Mouse (Mus musculus) layer of hippocampus, postnatal 14 days (tissue): ENCODE results near the gene Trim14. TPM values are rescaled to one million over a fixed set of nuclear protein-coding genes. Genes with fewer than 3 reads are reported as not detected.

Experiments used
- DNase-seq, 2 experiments: peaks; one replicate each; pipeline ENCODE4 v3.0.0; 2021 to 2022; ENCODE audit warnings: low spot score in 2 of 2, mixed read lengths in 1 of 2
- total RNA-seq, 2 experiments: library from RNA; stranded (reverse); gene quantifications; 2 replicates each; pipeline ENCODE4 v1.2.3; 2021

Trim14 gene
- total RNA-seq, 2 experiments from 2014 or later: 0.69 to 1.5 TPM

DNA sequence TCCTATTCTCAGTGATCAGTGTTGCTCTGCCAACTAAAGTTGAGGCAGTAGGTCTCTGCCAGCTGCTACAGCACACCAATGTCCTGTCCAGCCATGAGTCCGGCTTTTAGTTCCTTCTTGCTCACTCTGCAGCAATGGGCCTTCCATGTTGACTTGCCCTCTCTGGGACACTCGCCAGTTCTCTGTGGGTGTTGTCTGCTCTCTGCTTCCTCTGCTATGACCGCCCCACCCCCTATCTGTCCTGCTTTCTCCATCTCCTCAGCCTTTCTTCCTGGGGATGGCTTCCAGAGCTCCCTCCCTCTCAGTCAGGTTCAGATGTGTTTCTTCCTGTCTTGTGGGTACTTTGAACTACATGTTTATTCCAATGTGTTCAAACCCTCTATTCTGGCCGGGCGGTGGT is 48.6 kb downstream of the Trim14 start:
- peak in 1 of 2 experiments; percentile 61 for DNase-seq

DNA sequence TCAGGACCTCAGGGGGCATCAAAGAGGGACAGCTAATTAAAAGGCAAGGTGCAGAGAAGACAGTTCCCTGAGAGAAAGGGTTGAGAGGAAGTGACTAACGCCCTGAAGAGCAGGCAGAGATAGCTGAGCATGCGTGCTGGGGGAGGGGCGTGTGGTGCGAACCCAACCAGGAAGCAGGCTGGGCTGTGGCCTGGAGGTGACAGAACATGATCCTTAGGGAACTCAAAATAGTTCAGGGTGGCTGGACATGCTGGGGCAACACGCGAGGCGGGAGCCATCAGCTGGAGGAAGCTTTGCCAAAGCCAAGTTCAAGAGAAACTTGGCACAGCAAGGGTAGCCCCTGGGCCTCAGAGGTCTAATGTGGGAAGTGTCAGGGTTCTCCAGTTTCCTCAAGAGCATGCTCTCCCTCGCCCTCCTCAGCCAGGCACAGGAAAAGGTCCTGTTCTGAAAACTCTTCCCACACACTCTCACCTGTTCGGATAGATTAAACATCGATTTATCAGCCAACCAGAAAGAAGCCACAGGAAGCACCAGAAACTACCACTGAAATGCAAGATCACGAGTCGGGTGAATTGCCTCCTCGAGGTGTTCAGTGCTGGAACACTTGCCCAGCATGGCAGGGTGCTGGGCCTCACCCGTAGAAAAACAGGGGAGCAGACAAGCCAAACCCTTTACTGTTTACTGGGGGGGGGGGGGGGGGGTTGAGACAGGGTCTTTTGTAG is 50.1 kb downstream of the Trim14 start:
- DNase-seq: peak; percentile 38 to 48

DNA sequence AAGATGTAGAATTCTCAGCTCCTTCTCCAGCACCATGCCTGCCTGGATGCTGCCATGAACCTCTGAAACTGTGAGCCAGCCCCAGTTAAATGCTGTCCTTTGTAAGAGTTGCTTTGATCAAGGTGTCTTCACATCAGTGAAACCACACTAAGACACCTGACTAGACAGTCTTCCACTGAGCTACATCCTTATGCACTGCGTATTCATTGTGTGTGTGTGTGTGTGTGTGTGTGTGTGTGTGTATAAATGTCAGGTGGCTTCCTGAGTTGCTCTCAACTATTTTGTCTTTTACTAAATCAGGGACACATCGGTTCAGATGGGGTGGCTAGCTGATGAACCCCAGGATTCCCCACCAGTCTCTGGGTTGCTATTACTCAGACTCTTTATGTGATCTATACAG is 56.9 kb downstream of the Trim14 start:
- no peak for DNase-seq

DNA sequence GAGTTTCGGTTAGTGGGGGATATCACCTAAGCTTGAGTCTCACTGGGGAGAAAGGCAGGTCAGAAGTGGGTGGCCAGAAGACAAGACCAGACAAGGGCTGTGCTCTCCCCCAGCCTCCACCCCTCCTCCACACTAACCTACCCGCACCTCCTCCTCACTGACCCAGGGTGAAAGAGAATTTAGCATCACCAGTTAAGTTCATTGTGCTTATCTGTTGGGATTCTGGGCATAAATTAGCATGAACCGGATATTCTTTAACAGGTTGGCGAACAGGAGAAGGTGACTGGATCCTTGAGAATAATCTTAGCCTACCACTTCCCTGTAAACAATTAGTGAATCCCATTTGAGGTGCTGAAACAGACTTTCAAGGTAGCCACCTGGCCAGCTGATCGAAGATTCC is 60.8 kb downstream of the Trim14 start:
- no peak for DNase-seq

DNA sequence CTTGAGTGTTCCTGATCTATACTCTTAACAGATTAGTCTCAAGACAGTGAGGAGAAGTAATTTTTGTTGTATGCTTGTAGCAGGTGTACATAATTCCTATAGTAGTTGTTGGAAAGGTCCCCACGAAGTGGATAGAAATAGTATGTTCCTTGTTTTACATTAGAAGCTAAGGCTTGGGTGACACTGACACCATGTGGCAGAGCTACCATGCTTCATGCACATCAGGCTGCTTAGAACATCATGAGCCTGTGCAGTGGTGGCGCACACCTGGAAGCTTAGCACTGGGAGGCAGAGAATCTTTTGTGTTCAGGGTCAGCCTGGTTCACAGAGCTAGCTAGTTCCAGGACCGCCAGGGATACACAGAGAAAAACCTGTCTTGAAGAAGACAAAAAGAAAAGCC is 70.2 kb downstream of the Trim14 start:
- no peak for DNase-seq

DNA sequence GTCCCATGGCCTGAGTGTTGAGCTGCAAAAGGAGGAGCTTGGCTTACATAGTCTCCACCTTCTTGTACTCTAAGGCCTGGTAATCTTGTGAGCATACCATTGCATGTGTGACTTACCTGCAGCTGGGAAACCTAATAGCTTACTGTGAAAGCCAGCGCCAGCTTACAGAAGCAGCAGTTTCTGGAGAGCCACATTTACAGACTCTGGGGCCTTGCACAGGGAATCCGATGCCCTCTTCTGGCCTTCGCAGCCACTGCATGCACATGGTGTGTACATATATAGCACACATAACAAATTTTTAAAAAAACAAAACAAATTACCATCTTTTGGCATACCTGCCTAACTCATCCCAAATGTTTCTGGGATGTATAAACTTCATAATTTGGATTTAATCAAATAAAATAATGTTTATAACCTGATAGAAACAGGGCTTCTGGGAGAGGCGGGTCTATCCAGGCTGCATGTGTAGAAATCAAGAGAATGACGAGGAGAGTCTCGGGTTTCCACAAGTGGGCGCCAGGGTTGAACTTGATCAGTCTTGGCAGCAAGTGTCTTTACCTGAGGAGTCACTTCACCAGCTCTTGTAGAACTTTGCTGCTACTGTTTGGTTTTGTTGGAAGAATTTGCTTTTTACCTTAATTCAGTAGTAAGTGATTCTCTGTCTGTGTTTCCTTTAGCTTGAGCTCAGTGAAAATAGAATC is 72.7 kb downstream of the Trim14 start:
- no peak for DNase-seq

DNA sequence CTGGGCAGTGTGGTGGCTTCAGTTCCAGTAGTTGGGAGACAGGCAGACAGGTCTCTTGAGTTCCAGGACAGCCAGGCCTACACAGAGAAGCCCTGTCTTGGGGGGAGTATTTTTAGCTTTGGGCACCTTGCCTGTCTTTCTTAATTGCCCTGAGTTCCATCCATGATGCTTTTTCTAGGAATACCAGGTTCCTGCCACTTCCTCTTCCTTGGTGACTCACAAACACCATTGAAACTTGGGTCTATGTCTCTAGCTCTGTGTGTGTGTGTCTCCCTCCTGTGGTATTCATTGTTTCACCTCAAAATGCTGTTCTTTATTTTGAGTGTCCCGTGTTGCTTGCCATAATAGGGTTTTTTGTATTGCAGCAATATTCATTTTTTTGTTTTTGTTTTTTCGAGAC is 77.5 kb downstream of the Trim14 start:
- DNase-seq: no peak

DNA sequence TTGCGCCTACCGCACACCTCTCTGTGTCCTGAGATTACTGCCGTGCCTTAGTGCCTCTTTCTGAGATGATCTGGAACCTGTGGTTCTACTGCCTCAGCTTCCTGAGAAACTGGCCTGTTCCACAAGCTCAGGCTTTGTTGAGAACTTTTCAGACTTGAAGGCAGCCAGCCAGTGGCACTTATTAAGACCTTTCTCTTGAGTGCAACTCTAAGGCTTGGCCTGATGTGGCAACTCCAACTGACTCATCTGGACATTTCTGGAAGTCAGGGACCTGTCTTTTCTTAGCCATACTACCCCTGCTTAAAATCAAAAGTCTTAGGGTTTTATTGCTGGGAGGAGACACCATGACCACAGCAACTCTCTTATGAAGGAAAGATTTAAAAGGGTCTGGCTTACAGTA is 78.8 kb downstream of the Trim14 start:
- DNase-seq: no peak

DNA sequence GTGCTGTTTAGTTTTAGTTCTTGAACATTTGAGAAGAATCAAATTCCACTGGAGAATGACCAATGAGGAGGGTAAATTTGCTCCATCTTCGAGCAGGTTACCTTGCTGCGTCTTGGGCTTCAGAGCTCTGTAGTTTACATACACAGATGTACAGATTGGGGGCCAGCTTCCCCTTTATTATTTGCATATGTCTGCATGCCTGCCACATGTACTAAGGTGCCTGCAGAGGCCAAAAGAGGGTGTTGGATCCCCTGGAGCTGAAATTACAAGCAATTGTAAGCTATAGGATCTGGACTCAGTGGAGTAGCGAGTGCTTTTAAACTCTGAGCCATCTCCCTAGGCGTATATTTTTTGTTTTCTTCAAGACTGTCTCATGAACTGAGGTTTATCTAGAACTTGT is 79.2 kb downstream of the Trim14 start:
- DNase-seq: no peak

DNA sequence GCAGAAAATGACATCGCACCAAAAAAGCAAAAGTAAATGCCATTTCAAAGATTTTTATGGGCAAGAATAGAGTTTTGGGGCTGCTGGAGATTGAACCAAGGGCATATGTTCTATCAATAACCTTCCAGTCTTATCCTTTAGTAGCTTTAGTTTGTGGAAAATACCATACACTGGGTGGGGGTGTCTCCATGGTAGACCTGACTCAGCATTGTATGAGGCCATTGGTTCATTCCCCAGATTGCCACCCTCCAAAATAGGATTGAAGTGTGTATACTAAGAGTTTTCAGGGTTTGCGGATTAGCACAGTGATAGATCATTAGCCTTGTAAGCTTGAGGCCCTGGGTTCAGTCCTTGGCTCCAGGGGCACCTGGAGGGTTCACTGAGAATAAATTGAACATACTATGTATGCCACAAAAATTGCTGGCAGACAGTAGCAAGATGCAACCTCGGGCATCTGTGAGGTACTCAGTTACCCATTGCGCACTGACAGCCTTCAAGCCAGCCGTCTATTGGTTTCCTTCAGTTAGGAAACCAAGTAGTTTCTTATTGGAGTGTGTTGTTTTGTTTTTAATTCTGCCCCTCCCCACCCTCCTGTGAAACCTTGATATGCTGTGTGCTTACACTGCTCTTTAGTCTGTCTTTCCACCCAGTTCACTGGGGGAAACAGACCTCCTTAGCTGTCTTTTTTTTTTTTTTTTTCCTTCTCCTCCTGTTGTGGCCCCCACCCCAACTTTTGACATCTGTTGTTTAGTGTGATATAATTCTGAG is 81.7 kb downstream of the Trim14 start:
- DNase-seq: no peak

DNA sequence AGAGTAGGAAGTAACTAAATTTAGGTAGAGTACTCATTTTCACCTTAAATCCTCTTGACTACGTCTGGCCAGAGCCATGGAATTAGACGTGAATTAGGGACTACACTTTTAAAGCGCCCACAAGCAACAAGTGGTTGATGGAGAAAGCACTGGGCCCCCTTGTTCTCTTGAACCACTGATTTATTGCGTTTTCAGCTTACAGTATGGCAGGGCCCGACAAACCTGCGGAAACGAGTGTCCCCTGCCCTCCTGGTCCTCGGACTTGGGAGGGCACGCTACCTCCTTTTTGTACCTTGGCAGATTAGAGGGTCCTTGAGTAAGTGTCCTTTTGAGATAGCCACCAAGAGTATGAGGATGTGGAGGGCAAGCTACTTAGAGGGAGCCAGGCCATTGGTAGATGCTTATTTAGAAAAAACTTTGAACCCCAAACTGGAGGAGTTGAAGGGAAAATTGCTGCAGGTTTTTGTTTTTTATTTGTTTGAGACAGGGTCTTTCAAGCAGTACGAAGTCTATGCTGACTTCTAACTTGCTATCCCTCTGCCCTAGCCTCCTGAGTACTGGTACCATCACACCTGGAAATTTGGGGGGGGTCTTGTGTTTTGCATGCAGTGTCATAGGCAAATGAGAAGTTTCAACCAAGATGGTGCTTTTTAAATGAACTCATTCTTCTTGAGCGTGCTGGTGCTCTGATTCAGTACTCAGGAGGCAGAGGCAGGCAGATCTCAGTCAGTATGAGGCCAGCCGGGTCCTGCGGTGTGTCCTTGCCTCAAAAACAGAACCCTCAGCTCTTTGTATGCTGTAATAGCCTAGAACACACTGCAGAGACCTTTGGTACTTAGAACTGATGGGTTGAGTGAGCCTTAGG is 82.9 kb downstream of the Trim14 start:
- DNase-seq: no peak

DNA sequence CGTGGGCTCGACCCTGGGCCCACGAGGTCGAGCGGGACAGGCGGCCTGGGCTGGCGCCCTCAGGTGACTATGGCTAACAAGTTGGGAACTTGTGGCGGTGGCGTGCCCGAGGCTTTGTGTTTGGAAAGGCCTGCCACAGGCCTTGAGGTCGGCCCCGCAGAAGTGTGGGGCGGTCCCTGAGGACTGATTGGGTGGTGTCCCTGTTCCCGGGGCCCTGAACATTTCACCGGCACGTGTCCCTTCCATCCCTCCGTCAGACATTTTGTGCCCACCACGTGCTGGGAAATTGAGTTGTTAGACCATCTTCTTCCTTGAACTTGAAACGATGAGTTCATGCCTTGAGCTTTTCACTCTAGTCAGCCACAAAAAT is 83.5 kb downstream of the Trim14 start:
- peak; percentile 41 to 47 for DNase-seq

DNA sequence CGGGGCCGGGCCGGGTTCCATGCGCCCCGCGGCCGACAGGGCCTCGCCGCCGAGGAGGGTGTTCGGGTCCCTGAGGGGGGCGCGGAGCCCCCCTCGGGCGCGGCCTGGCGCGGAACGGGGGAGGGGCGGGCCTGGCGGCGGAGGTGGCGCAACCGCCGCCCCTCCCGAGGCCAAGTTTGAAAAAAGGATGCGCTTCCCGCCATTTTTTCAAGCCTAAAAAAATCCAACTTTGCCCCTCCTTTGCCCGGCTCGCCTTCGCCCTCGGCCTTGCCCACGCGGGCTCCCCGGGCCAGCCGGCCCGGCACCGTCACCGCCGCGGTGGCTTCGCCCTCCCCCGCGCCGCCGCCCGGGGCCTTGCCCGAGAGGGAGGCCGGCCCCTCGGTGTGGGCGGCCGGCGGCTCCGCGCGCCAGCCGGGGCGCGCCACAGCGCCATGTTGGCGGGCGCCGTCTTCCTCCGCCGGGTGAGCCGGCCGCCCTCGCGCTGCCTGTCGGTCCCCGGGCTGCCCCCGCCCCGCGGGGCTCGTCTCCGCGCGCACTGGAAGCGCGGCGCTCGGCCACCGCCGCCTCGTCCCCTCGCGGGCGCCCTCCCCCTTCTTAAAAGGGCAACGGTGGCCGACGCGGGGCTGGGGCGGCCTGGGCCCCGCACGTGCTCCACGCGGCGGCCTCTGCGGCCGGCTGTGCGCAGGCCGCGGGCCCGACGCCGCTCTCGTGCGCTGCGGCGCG is 84.0 kb downstream of the Trim14 start:
- DNase-seq: peak; percentile 59 to 73

DNA sequence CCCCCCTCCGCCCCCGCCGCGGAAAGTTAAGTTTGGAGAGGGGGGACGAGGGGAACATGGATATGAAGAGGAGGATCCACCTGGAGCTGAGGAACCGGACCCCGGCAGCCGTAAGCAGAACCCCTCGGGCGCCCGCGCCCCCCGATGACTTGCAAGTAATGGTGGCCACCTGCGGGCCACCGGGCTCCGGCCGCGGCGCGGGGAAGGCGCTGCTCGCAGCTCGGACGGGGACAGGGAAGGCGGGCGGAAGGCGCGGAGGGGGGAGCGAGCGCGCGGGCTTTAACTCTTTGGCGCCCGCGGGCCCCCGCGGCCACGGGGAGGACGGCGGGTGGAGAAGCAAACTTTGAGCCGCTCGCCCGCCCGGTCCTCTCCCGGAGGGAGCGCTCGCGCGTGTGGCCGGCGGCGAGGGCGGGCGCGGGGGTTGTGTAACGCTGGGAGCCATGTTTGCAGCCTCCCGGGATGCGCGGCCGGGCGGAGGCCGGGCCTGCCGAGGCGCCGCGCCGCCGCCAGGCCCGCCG is 84.6 kb downstream of the Trim14 start:
- peak in 1 of 2 experiments; percentile 57 for DNase-seq

DNA sequence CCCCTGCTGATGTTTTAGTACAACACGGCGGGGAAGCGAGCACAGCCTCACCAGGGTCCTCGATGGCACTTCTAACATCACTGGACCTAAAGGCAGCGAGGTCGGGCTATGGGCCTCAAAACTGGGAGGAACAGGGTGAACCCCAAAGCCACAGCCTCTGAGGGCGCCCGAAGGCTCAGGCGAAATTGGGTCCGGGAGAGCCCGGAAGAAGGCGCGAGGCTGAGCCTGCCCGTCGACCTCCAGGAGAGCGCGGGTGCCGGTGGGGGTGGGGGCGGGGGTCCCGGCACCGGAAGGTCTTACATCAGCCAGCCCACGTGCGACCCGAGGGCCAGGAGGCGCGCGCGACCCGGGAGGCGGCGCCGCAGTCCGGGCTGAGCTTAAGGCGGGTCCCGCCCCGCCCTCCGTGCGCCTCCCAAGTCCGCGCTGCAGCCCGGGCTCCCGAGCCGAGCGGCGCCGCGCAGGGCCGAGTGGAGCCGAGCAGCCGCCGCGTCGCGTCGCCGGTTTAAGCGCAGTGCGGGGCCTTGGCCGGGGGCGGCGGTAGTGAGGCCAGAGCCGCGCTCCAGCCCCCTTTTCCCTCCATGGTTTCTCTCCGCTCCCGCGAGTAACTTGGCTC is 85.3 kb downstream of the Trim14 start, which contains the start of gene Anp32b:
Gene Anp32b (plus strand): TSS at position 384 of the 613 bp plus-strand sequence.
- DNase-seq: peak; percentile 93 to 95

DNA sequence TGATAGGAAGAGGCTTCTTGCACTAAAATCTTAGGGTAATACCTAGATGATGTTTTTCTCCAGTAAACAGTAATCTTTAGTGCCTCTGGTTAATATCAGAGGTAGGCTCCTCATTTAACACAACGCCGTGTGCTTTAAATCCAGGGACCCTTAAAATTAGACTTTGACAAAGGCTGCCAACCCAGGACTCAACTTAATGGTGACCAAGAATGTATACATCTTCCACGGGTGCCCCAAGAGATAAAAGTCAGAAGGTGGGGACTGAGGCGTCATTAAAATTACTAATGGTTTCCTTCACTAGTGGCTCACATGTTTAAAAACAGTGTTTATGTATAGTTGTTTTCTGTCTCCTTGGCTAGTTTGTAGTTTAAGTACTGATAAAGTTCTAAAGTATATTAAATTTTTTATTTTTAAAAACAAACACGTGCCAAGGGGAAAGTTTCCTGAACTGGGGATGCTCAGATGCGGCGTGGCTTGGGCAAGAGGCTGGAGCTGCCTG is 85.9 kb downstream of the Trim14 start:
- no peak for DNase-seq

DNA sequence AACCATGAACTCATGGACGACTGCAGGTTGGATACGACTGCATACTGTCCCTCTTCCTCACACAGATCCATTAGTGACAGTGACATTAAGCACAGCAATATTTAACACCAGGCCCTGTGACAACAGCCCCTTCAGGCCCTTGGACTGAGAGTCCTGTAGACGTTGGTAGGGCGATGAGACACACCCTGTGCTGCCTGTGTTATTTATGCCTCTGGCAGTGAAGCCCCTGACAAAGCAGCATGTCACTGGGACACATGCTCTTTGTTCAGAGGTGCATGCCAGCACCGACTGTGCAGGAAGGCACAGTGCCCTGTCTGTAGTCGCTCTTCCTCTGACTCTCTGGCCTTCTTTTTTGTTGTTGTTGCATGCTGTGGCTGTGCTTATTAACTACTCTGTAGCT is 87.1 kb downstream of the Trim14 start:
- peak; percentile 24 to 45 for DNase-seq

DNA sequence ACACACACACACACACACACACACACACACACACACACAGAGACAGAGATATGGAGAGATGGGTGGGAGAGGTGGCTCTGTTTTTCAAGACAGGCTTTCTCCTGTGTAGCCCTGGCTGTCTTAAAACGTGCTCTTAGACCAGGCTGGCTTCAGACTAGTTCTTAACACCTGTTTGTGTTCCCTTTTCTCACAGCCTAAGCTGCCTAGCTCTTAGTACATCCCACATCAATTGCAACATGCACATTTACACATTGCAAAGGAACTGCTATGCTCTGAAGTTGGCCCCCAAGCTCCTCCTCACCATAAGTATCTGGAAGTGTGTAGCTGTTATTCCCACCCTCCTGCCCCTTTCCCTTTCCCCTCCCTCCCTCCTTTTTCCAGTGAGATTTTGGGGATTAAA is 88.5 kb downstream of the Trim14 start:
- no peak for DNase-seq

DNA sequence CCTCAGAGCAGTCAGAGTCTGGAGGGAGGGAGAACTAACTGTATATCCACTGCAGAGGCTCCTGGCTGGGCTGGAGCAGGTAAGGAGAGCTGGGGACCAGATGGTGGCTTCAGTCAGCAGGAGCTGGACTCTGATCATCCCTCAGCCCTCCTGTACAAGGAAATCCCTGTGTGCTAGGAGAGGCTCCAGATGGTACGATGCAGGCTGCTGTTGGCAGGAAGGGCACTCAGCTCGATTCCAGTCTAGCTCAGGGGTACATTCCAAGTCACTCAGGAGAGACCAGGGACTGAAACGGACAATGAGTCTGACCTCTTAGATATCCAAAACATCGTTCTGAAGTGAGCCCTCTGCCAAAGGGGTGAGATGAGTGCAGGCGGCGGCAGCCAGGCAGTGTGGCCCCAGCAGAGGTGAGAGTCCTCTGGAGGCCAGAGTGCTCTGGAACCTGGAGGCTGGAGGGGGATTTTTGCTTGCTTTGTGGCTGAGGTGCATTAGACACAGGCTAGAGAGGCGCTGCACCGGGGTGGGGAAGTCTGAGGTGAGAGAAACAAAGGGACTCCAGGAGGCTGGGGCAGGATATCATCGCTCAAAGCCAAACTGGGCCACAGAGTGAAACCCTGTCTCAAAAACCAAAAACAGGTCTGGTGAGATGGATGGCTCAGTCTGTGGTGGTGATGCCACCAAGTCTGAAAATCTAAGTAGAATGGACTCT is 90.5 kb downstream of the Trim14 start:
- DNase-seq: no peak
